Mouse (Mus musculus) heart, embryonic 11.5 days (tissue): ENCODE data around the gene Pink1. TPM values are rescaled to one million over a fixed set of nuclear protein-coding genes. Genes with fewer than 3 reads are reported as not detected.

Experiments
- ATAC-seq: fragments of 200-750 bp; cut with Nextera tagmentation; replicated peaks from 2 replicates; pipeline ENCODE4 v1.8.0; 2017; ENCODE audit warnings: moderate library complexity; ENCODE audit not compliant: insufficient number of reproducible peaks, low FRiP score, low TSS enrichment
- H3K27ac ChIP-seq: fragments of 300-500 bp; sonication (generic); 2 replicates; pipeline ENCODE4 v1.5.1; 2014; ENCODE audit warnings: mild to moderate bottlenecking, low read depth, low read length
- H3K27me3 ChIP-seq: fragments of 300-500 bp; sonication (generic); 2 replicates; pipeline ENCODE4 v1.6.1; 2014; ENCODE audit warnings: mild to moderate bottlenecking, low read length, mixed read lengths; ENCODE audit not compliant: control insufficient read depth, insufficient read depth
- H3K36me3 ChIP-seq: fragments of 300-500 bp; sonication (generic); 2 replicates; pipeline ENCODE4 v1.6.1; 2014; ENCODE audit warnings: mild to moderate bottlenecking, low read length, moderate library complexity, mixed read lengths; ENCODE audit not compliant: control insufficient read depth, insufficient read depth
- H3K4me1 ChIP-seq: fragments of 300-500 bp; sonication (generic); 2 replicates; pipeline ENCODE4 v1.6.1; 2014; ENCODE audit warnings: low read length; ENCODE audit not compliant: control insufficient read depth, insufficient read depth
- H3K4me2 ChIP-seq: fragments of 300-500 bp; sonication (generic); 2 replicates; pipeline ENCODE4 v1.6.1; 2014; ENCODE audit warnings: mild to moderate bottlenecking, moderate library complexity
- H3K4me3 ChIP-seq: fragments of 300-500 bp; sonication (generic); 2 replicates; pipeline ENCODE4 v1.5.1; 2014; ENCODE audit warnings: low read depth, low read length
- H3K9ac ChIP-seq: fragments of 300-500 bp; sonication (generic); 2 replicates; pipeline ENCODE4 v1.6.1; 2014; ENCODE audit warnings: mild to moderate bottlenecking, low read depth, low read length, moderate library complexity
- H3K9me3 ChIP-seq: fragments of 300-500 bp; sonication (generic); replicated peaks from 2 replicates; pipeline ENCODE4 v1.6.1; 2016; ENCODE audit warnings: low read length; ENCODE audit not compliant: control insufficient read depth
- WGBS: fragments of 180-500 bp; shearing (Covaris S2); extraction: QIAGEN DNeasy Blood & Tissue Kit; methylation state at CpG from one replicate; pipeline ENCODE4 v1.1.7; 2014; ENCODE audit not compliant: insufficient replicate concordance; 5-methylcytosine and 5-hydroxymethylcytosine counted together
- polyA plus RNA-seq: library from polyadenylated mRNA; unstranded; fragments of >200 nt; fragmentation: Nextera tagmentation; extraction: Ambion mirVana; gene quantifications from 2 replicates; pipeline ENCODE4 v1.2.1, GENCODE M21; 2014

Gene Pink1
- polyA plus RNA-seq, 1 experiment from 2014 or later = 22.9 TPM

DNA sequence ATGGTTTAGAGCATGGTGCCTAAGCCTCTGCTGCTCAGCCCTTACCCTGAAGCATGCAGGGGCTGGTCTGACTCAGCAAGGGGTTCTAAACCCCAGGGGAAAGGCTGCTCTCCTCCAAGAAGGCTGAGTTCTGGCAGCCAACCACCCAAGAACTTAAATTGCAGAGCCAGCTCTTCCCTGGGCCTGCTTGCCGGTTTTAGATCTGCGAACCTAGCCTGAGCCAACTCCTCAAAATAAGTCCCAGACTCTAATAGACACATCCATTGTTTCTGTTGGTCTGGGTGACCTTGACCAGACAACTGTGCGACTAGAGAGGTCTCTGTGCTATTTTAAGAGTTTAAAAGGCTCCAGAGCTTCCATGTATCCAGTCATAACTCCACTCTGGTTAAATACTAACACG, 2.4 kb downstream of the Pink1 start:
- H3K27ac ChIP-seq = peak overlapping the region; percentile 90
- peak overlapping the region; percentile 44; the same call in 1 of the 2 replicates for H3K9ac ChIP-seq
- 0 out of 2 replicates have a peak overlapping the region, but pooled peaks have one; percentile 10 for H3K4me2 ChIP-seq
- H3K27me3 ChIP-seq = no peaks in the 10 kb centered on the region
- 40% methylated on average over 4 of the region's 4 CpGs for WGBS
- ATAC-seq = no peak
- H3K9me3 ChIP-seq = no peaks in the 10 kb centered on the region
- peaks cover 22% of the 10 kb centered on the region for H3K4me1 ChIP-seq
- H3K4me3 ChIP-seq = no peak overlapping the region
- H3K36me3 ChIP-seq = no peaks in the 10 kb centered on the region

DNA sequence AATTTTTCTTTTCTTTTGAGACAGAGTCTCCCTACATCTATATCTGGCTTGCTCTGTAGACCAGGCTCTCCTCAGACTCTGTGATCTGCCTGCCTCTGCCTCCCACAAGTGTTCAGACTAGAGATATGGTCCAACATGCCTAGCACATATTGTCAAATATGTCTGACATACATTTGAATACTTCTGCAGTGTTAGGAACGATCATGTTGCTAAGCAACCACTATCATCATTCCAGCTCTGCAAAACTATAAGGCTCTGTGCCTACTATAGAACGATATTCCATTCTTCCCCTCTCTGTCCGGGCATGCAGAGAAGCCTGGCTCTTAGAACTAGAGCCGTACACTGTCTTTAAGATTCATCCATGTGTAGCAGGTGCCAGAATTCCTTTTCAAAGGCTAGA, 3.4 kb downstream of the Pink1 start:
- no peak for ATAC-seq
- no peaks in the 10 kb centered on the region for H3K27me3 ChIP-seq
- no peak overlapping the region for H3K4me2 ChIP-seq
- H3K27ac ChIP-seq = peak overlapping the region; percentile 54; the same call in 1 of the 2 replicates
- 76% methylated on average over 4 of the region's 4 CpGs for WGBS
- H3K9ac ChIP-seq = no peak overlapping the region
- H3K36me3 ChIP-seq = no peaks in the 10 kb centered on the region
- peaks cover 22% of the 10 kb centered on the region for H3K4me1 ChIP-seq
- H3K4me3 ChIP-seq = no peak overlapping the region
- no peaks in the 10 kb centered on the region for H3K9me3 ChIP-seq

DNA sequence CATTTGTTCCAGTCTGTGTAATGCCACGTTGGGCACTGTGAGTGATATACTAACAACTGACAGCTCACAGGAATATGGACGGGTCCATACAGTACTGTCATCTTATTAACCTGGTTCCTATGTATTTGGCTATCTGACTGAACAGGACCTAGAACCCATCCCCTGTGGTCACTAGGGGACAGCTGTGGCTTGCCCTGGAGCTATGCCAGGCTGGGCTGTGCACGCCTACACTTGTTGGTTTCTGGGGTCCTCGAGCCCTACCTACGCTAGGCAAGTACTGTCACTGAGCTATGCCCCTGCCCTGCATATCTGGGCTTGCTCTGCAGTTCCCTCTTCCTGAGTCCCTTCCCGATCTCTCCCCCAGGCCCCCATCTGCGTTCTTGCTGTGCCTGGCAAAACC, 4.6 kb downstream of the Pink1 start:
- Histone ChIP-seq H3K36me3 (peaks cover 7% of the 10 kb centered on the region; the same call in 1 of the 2 replicates), H3K9ac (no peak overlapping the region), H3K27ac (no peak overlapping the region), H3K4me1 (peaks cover 22% of the 10 kb centered on the region), H3K27me3 (no peaks in the 10 kb centered on the region; the same call in 1 of the 2 replicates), H3K4me2 (no peak overlapping the region), H3K9me3 (no peaks in the 10 kb centered on the region; the same call in 1 of the 2 replicates), H3K4me3 (no peak overlapping the region)
- WGBS = 70% methylated on average over 7 of the region's 7 CpGs
- ATAC-seq = no peak

DNA sequence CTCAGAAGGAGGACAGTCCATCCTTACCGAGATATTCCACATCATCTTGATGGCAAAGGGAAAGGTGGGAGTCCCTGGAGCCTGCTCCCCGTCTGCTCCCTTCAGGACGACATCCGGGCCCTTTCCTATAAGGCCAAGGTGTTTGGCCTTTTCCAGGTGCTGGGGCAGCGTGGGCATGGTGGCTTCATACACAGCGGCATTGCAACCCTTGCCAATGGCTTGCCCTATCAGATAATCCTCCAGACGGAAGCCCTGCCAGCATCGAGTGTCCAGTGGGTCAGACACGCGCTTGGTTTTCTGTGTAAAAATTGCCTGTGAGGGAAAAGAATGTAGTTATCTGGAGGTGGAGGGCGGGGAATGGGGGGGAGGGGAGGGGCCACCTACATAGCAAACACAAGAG, 5.4 kb downstream of the Pink1 start:
- WGBS = 61% methylated on average over 11 of the region's 11 CpGs
- no peak for ATAC-seq

DNA sequence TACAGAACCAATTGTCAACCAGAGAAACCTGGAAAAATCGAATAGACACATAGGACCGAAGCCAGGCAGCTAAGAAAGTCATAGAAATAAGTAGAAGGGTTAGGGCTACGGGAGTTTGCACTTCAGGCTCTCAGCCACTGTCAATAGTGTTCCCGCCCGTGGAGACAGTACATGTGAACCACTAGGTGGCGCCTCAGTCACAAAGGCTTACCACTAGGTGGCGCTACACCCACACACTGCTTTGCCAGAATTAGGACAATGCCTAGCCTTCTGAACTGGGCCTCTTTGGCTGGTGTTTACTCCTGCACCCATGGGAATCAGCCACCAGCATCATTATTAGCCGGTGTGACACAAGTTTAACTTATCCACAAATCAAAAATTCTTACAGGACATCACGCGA, 6.6 kb downstream of the Pink1 start:
- no peak for ATAC-seq

More for the DNA sequence above, 5.4 kb downstream of the Pink1 start:
- H3K9me3 ChIP-seq = no peaks in the 10 kb centered on the region; the same call in 1 of the 2 replicates
- no peak overlapping the region for H3K27ac ChIP-seq
- peaks cover 20% of the 10 kb centered on the region for H3K4me1 ChIP-seq
- no peak overlapping the region for H3K9ac ChIP-seq
- H3K4me2 ChIP-seq = no peak overlapping the region
- H3K4me3 ChIP-seq = no peak overlapping the region
- no peaks in the 10 kb centered on the region; the same call in 1 of the 2 replicates for H3K27me3 ChIP-seq
- peaks cover 8% of the 10 kb centered on the region; the same call in 1 of the 2 replicates for H3K36me3 ChIP-seq

GRCm38 (mm10) chr4:138318509-138319266, 7.4 kb downstream of the Pink1 start:
- no peak overlapping the region for H3K9ac ChIP-seq
- H3K27ac ChIP-seq = no peak overlapping the region
- 0 out of 2 replicates have a peak, but pooled peaks have one; percentile 27 for ATAC-seq
- peaks cover 15% of the 10 kb centered on the region for H3K36me3 ChIP-seq
- WGBS = 54% methylated on average over 6 of the region's 6 CpGs
- peaks cover 15% of the 10 kb centered on the region for H3K4me1 ChIP-seq
- no peak overlapping the region for H3K4me2 ChIP-seq
- H3K4me3 ChIP-seq = no peak overlapping the region
- H3K9me3 ChIP-seq = no peaks in the 10 kb centered on the region; the same call in 1 of the 2 replicates
- H3K27me3 ChIP-seq = no peaks in the 10 kb centered on the region; the same call in 1 of the 2 replicates

More for the DNA sequence above, 6.6 kb downstream of the Pink1 start:
- Histone ChIP-seq H3K4me3 (no peak overlapping the region), H3K27me3 (no peaks in the 10 kb centered on the region; the same call in 1 of the 2 replicates), H3K27ac (no peak overlapping the region), H3K36me3 (peaks cover 10% of the 10 kb centered on the region), H3K9me3 (no peaks in the 10 kb centered on the region; the same call in 1 of the 2 replicates), H3K4me1 (peaks cover 20% of the 10 kb centered on the region), H3K9ac (no peak overlapping the region), H3K4me2 (no peak overlapping the region)
- 33% methylated on average over 10 of the region's 10 CpGs for WGBS

GRCm38 (mm10) chr4:138316369-138316768, 9.7 kb downstream of the Pink1 start:
- Histone ChIP-seq H3K27ac (no peak overlapping the region), H3K4me1 (0 out of 2 replicates have a peak, but pooled peaks cover under 1% of the 10 kb centered on the region), H3K9me3 (no peaks in the 10 kb centered on the region; the same call in 1 of the 2 replicates), H3K4me3 (no peak overlapping the region), H3K27me3 (no peaks in the 10 kb centered on the region; the same call in 1 of the 2 replicates), H3K36me3 (peaks cover 27% of the 10 kb centered on the region), H3K9ac (no peak overlapping the region), H3K4me2 (no peak overlapping the region)
- WGBS = 84% methylated on average over 6 of the region's 6 CpGs
- no peak for ATAC-seq

- ATAC-seq = no peak
- Histone ChIP-seq H3K4me3 (no peak overlapping the region), H3K27ac (no peak overlapping the region), H3K27me3 (no peaks in the 10 kb centered on the region; the same call in 1 of the 2 replicates), H3K36me3 (peaks cover 30% of the 10 kb centered on the region), H3K4me2 (no peak overlapping the region), H3K4me1 (no peaks in the 10 kb centered on the region), H3K9ac (no peak overlapping the region), H3K9me3 (no peaks in the 10 kb centered on the region; the same call in 1 of the 2 replicates)
- WGBS = 74% methylated on average over 9 of the region's 9 CpGs
These were observed 10.3 kb downstream of the Pink1 start for GRCm38 (mm10) chr4:138315781-138316180.
